Mouse (Mus musculus) ZHBTc4 (cell line): ENCODE results near the gene Samd1.
A peak's percentile ranks its signal among the peaks of the same experiment; 100 is the strongest.

Source experiments
- DNase-seq: peaks from one replicate; pipeline ENCODE4 v3.0.0-alpha.2; 2011; ENCODE audit warnings: low read depth, low spot score

The Samd1 gene

GRCm38 (mm10) chr8:84011705-84012498 lies 14.4 kb downstream of the Samd1 start, which contains the start of gene 2210011C24Rik:
TSS of gene 2210011C24Rik (minus strand) at chr8:84012171.
- DNase-seq: peak; percentile 85

DNA sequence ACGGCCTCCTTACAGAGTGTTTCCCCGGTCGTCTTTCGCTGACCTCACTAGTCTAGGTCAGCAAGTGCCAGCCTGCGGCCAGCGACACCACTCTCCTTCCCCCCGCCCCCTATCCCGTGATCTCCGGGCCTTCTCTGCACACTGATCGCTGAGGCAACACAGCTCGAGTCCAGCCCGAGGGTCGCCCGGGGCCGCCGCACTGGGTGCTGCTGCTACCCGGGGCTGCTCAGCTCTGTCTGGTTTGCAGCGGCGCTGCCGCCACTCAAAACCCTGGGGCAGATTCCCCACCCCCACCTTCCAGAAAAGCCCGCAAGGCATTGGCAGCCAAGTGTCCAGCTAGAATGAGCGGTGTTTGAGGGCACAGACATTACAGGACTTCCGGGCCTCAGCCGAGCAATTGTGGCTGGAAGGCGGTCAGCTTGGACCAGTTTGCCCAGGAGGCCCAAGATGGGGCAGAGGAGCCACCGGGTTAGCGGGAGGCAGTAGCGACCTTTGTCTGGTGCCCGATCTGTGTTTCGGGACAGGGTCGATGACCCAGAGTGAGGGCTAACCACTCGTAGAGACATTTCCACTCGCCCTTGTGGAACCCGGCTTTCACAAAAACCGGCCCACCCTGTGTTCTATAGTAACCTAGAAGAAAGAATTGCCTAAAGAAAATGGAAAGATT lies 15.2 kb downstream of the Samd1 start:
- DNase-seq: peak; percentile 38

GRCm38 (mm10) chr8:84015833-84016232 lies 18.4 kb downstream of the Samd1 start:
- peak; percentile 39 for DNase-seq

DNA sequence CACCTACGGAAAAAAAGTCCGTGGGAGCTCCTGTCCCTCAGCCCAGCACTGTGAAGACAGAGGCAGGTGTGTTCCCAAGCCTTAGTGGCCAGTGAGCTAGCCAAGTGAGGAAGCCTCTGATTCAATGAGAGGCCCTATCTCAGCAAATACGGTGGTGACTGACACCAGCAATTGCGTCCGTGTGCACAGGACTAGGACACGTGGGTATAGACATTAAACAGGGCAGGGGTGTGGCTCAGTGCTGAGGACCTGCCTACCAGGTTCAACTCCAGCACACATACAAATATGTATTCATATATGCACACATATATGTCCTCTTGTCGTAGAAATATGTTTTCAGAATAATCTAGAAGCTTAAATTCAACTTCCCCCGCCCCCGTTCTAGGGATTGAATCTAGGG lies 22.3 kb downstream of the Samd1 start:
- no peak for DNase-seq

DNA sequence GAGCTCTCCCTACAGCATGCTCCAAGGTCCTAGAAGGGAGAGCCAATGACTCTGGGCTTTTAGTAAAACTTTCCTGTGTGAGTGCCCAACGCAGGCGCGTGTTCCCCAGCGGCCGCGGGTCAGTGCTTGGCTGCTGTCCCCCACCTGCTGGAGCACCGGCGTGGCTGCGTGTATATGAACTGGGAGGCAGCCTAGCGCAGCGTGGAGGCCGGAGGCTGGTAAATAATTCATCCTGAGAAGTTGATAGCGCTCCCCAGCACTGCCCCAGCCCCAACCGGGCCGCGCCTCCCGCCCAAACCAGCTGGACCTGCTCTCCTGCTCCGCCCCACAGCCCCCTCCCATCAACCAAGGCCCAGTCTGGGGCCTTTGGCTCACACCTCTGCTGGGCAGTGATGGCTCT lies 23.6 kb downstream of the Samd1 start, which contains the start of gene Palm3:
Gene Palm3, plus strand, starts transcription at position 376 of the 400 bp plus-strand sequence.
- DNase-seq: peak; percentile 60

- DNase-seq: peak; percentile 91
Observed at GRCm38 (mm10) chr8:84021569-84021968, 24.1 kb downstream of the Samd1 start.

DNA sequence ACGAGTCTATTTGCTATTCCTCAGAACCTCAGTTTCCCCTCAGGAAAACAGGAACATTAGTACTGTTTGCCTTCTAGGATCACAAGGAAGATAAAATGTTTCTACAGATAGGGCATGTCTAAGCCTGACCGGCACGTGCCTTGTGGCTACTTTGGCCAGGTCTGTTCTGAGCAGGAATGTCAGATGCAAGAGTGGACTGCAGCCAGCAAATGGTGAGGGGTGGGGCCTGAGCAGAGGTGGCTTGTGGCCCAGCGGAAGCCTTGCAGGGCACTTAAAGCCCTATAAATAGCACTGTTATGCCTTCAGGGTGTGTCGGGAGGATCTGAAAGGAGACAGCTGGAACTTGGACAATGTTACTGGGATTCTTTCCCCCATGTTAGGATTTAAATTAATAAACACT lies 25.6 kb downstream of the Samd1 start:
- DNase-seq: no peak

DNA sequence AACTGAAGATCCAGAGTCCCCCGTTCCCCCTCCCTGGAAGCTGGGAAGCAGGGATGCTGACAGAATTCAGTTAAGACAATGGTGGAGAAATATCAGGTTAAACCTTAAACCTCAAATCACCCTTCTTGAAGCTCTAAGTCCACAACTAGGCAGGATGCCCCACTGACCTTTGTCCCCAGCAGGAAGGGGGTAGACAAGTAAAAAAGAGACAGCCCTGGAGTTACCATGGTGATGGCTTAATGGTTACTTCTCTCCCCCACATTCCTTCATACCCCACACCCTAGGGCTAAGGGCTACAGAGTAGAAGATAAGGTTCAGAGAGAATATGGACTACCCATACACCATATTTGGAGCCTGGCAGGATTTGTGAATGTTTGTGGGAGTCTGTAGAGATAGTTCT lies 26.2 kb downstream of the Samd1 start:
- no peak for DNase-seq

DNA sequence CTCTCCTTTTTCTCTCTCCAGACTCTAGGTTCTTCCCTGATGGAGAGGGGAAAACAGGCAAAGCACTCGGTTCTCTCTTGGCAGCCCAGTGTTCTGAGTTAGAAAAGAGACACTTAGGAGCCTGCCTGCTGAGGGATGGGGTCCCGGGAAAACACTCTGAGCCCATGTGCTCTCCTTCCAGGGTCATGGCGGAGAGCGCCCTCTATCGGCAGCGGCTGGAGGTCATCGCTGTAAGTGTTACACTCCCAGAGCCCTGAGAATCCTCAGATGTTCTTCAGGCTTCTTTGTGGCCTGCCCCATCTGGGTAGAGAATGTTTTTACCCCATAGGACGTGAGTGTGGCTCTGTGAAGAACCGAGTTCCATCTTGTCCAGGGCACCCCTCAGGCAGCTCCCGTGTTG lies 26.7 kb downstream of the Samd1 start:
- DNase-seq: peak; percentile 90

DNA sequence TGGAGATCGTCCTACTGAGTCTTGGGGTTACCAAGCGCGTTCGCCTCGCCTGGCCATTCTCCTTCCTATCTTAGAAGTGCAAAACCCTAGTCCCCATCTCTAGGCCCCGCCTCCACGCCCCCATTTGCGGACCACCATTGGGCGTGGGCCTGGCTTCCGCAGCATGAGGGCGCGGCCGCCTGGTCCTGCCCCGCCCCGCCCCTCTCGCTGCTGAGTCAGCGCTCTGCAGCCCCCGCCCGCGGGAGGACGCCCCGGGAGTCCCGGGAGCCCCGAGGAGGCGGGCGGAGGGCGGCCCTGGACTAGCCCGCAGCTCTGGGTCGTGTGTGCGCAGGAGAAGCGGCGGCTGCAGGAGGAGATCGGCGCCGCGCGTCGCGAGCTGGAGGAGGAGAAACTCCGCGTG lies 28.4 kb downstream of the Samd1 start:
- DNase-seq: peak; percentile 74

- DNase-seq: peak; percentile 82
Observed at GRCm38 (mm10) chr8:84027449-84027848, 30.0 kb downstream of the Samd1 start.

DNA sequence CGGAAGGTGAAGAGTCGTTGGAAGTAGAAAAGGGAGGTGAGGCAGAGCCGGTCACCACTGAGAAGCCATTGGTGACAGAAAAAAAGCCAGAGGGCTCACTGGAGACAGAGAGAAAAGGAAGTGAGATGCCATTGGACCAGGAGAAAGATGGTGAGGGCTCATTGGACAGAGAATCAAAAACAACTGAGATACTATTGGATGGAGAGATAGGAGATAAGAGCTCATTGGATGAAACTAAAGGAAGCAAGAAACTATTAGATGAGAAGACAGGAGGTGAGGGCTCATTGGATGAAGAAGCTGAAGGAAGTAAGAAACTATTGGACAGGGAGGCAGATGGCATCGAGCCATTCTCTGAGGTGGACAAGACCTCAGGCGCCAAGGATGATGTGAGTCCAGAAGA lies 31.8 kb downstream of the Samd1 start:
- DNase-seq: peak; percentile 53

DNA sequence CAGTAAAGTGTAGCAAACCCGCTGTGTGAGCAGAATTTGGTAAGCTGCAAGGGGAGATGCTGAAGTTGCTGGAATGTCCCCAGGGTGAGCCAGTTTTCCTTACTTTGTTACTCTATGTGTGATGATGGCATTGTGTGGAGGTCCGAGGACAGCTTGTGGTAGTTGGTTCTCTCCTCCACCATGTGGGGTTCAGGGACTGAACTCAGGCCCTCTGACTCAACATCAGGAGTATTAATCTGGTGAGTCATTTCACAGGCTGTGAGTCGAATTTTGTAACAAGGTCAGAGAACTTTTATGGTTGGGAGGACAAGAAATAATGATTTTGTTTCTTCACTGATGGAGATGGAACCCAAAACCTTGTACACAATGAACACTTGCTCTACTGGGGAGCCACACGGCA lies 35.3 kb downstream of the Samd1 start:
- no peak for DNase-seq

DNA sequence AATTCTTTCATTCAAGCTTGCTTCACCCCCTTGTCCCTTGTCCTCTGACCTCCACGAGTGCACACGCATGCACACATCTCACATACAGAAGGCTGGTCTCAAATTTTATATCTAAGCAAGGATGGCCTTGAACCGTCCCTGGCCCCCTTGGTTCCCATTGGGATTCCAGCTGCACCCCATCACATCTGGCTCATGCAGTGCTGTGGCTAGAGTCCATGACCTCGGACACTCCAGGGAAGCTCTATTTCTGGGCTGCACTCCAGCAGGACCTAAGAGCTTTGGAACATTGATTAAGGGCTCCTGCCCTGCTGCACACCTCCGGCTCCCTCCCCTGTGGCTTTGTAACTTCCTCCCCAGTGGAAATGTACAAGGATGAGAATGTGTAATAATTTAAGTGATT lies 40.5 kb downstream of the Samd1 start:
- no peak for DNase-seq

DNA sequence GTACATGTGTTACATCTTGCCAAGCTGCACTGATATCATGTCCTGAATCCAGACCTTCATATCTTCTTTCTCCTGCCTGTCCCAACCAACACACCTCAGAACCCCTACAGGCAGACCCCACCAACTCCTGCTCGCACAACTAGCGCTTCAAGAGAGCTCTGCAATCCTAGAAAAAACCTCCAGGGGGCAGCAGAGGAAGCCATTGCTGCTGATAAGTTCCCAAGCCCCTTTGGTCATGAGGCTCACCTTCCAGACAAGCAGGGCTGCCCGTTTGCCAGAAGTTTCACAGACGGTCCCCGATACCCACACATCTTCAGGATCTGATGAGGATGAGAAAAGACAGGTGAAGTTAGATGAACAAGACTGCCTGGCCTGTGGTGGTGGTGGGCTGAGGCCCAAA lies 41.6 kb downstream of the Samd1 start:
- DNase-seq: peak; percentile 90

DNA sequence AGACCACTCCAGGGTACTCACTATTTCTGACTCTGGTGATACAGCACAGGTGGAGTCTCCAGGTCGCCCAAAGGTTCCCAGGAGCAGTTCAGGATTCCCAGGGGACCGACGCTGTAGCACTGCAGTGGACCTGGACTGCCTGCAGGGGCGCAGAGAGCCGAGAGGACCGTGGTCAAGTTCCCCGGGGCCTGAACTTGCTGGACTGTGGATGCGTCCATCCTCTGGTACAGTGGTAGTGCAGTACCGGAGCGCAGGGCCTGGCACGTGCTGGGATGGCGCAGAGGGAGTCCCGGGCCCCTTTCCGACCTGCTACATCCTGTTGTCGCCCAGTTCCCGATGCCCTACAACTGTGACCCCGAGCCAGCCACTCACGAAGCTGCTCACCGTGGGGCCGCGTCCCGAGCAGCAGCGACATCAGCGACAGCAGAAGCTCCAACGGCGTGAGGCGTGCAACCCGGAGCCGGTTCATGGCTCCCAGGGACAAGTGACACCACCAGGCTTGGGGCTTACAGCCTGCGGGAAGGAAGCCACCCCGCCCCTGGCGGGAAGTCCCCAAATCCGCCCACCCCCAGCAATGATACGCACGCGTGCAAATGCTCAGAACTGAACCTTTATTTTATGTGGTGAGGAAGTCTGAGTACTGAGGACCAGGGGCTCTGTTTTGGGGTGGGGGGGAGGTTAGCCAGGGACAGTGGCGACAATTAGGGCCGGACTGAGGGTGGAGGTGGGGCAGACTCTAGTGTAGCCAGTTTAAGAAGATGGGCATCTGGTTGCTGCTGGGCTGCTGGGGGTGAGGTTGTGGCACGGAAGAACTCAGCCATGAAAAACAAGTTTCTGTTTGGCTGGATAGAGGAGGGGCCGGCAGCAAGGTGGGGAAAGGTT lies 44.8 kb downstream of the Samd1 start, which contains the start of gene Il27ra:
Gene Il27ra, minus strand, starts transcription at position 524 of the 882 bp plus-strand sequence.
- peak; percentile 59 for DNase-seq

GRCm38 (mm10) chr8:84042948-84043342 lies 45.5 kb downstream of the Samd1 start:
- DNase-seq: no peak

DNA sequence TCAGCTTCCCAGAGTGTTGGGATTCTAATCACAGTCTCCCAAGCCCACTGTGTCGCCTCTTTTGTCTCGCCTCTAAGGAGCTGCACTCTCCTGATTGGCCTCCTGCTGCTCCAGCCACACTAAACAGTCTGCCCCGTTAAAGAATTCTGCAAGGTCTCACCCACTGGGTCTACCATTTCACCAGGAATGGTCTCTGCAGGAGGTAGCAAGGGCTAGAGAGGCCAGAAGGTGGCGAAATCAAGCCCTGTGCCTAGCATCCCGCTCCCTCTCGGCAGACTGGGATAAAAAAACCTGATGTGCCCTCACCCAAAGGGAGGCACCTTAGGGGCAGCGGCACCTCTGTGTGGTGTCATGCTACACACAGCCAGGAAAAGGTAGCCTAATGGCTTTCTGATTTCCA lies 46.6 kb downstream of the Samd1 start:
- DNase-seq: peak; percentile 55

DNA sequence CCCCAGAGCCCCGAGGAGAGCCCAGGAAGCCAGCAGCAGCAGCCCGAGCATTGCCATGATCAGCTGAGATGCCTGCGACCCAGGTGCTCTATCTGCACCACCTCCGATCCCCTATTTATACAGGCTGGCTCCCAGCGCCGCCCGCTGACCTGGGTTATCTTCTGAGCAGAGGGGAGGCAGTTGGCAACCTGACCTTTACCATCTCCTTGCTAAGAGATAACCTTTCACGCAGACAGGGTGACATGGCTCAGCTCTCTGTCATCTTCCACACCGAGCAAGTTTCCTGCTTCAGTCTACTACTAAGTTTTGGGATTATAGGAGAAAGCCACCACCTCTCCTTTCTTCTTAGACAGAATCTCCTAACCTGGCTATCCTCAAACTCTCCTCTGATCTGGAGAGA lies 47.4 kb downstream of the Samd1 start, which contains the start of gene Rln3:
Gene Rln3, minus strand, starts transcription at position 101 of the 400 bp plus-strand sequence.
- no peak for DNase-seq

GRCm38 (mm10) chr8:84046505-84046904 lies 49.0 kb downstream of the Samd1 start:
- peak; percentile 43 for DNase-seq

DNA sequence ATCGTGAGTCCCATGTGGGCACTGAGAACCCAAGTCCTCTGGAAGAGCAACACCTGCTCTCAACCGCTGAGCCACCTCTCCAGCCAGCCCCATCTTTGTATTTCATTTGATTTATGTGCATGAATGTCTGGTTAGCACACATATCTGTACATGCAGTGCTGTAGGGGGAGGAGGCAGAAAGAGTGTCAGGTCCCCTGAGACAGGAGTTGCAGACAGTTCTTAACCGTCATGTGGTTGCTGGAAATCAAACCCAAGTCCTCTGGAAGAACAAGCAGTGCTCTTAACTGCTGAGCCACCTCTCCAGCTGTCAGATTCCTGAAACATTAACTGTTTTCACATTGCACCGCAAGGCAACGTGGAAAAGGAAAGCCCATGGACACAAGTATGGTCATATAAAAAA lies 50.7 kb downstream of the Samd1 start:
- no peak for DNase-seq
